In the genomic region with DNA sequence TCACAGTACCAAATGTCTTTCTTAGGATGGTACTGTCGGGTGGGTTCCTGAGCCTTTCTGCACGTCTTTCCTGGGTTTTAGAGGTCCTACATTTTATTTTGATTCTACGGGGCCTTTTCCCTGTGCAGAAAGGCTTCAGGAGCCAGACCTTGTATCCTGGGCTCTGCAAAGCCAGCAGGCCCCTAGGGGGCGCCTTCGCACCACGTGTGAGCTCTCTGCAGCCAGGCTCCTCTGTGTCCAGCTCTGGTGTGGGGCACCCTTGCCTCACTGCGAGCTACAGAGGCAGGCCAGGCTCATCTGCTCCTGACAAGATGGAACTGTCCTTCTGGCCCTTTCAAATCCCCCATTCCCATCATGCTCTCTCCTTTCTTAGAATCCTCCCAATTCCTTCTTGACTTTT, we compare ENCODE assay signal across 8 mouse cellular contexts. TPM values are rescaled to one million over a fixed set of nuclear protein-coding genes. Genes with fewer than 3 reads are reported as not detected.
DNase-seq lines count a peak whose midpoint lies in the region; ATAC-seq and TF ChIP-seq lines count a peak whose summit lies in the region.

No protein-coding gene starts in this region.

- no peaks in the 10 kb centered on the region for H3K36me3 ChIP-seq in embryonic facial prominence, embryonic 15.5 days
- no peaks in the 10 kb centered on the region for H3K36me3 ChIP-seq in limb, embryonic 13.5 days

- peak; percentile 88 to 89 for DNase-seq in B cell, adult 2 months
- DNase-seq in heart, adult 9 months (ENCODE audit: low spot score in 2 of 2), result peak; percentile 65 to 82
- peak; percentile 94 for DNase-seq in kidney, adult 9 months
- DNase-seq in naive thymus-derived CD4-positive, alpha-beta T cell, adult 2 months (ENCODE audit: low read depth), result peak; percentile 87
- peak; percentile 79 to 91 for DNase-seq in spleen, postnatal 4 days (ENCODE audit: low spot score in 2 of 2)

- H3K27me3 ChIP-seq in embryonic facial prominence, embryonic 15.5 days, result 0 out of 2 replicates have a peak, but pooled peaks cover 3% of the 10 kb centered on the region
- H3K27me3 ChIP-seq in limb, embryonic 13.5 days, result peaks cover 5% of the 10 kb centered on the region

- no peak overlapping the region for H3K4me3 ChIP-seq in bone marrow, adult 2 months (replicated peaks; ENCODE audit: control insufficient read depth, low read depth, low read length)
- no peak overlapping the region for H3K4me3 ChIP-seq in embryonic facial prominence, embryonic 15.5 days (replicated peaks)
- H3K4me3 ChIP-seq in limb, embryonic 13.5 days, result no peak overlapping the region

- TF ChIP-seq POLR2A in bone marrow, adult 2 months (IDR thresholded peaks at IDR 0.05; ENCODE audit: borderline replicate concordance, control insufficient read depth, low read depth, low read length), result no peak; the same call in 1 of the 2 replicates

- H3K27ac ChIP-seq in bone marrow, adult 2 months (ENCODE audit: control insufficient read depth, insufficient read depth, low read depth, low read length, poor library complexity), result no peak overlapping the region
- no peak overlapping the region for H3K27ac ChIP-seq in embryonic facial prominence, embryonic 15.5 days (replicated peaks)
- no peak overlapping the region for H3K27ac ChIP-seq in limb, embryonic 13.5 days

- TF ChIP-seq CTCF in bone marrow, adult 2 months (IDR thresholded peaks at IDR 0.05; ENCODE audit: control insufficient read depth, insufficient read depth, low read length), result peak; percentile 93

- no peak overlapping the region for H3K9ac ChIP-seq in embryonic facial prominence, embryonic 15.5 days
- no peak overlapping the region for H3K9ac ChIP-seq in limb, embryonic 13.5 days

- no peak overlapping the region for H3K4me2 ChIP-seq in embryonic facial prominence, embryonic 15.5 days (replicated peaks)
- no peak overlapping the region for H3K4me2 ChIP-seq in limb, embryonic 13.5 days (replicated peaks)

- H3K9me3 ChIP-seq in embryonic facial prominence, embryonic 15.5 days (replicated peaks), result no peaks in the 10 kb centered on the region
- no peaks in the 10 kb centered on the region for H3K9me3 ChIP-seq in limb, embryonic 13.5 days

- H3K4me1 ChIP-seq in bone marrow, adult 2 months (ENCODE audit: control insufficient read depth, insufficient read depth, low read length), result no peaks in the 10 kb centered on the region
- 0 out of 2 replicates have a peak, but pooled peaks cover 2% of the 10 kb centered on the region for H3K4me1 ChIP-seq in embryonic facial prominence, embryonic 15.5 days
- peaks cover 2% of the 10 kb centered on the region; the same call in 1 of the 2 replicates for H3K4me1 ChIP-seq in limb, embryonic 13.5 days

- WGBS in bone marrow, adult 2 months, result 8% methylated on average over 7 of the region's 7 CpGs
- 13% methylated on average over 7 of the region's 7 CpGs for WGBS in embryonic facial prominence, embryonic 15.5 days
- WGBS in limb, embryonic 13.5 days, result 20% methylated on average over 7 of the region's 7 CpGs

- ATAC-seq in embryonic facial prominence, embryonic 15.5 days (ENCODE audit: insufficient number of reproducible peaks, low FRiP score, low TSS enrichment, low read depth), result peak; percentile 84
- ATAC-seq in limb, embryonic 13.5 days (ENCODE audit: low FRiP score, low read depth), result peak; percentile 84

RNA-seq across cellular contexts. Expression of a gene that starts 53.3 kb away (rescaled TPM):
- 12.8 and 33.3 TPM in 2 replicates for polyA plus RNA-seq in bone marrow, adult 2 months (2011; ENCODE audit: insufficient read depth, insufficient read length, low replicate concordance, missing spikeins)
- polyA plus RNA-seq in embryonic facial prominence, embryonic 15.5 days (2015; fragmentation: Nextera tagmentation; extraction: Ambion mirVana), result 54.0 and 58.9 TPM in 2 replicates
- polyA plus RNA-seq in limb, embryonic 13.5 days (2015; fragmentation: Nextera tagmentation; extraction: Ambion mirVana), result 78.4 and 81.8 TPM in 2 replicates
